Mouse (Mus musculus) cerebellum, adult 2 months (tissue): ENCODE measurements around the gene Lsm2.

Experiments
- CTCF ChIP-seq: fragments of 200-500 bp; IDR thresholded peaks from 2 replicates; pipeline ENCODE4 v1.5.1; 2011; ENCODE audit warnings: low read depth, mild to moderate bottlenecking, control low read depth, low read length, moderate library complexity, borderline replicate concordance; ENCODE audit not compliant: insufficient read depth
- POLR2A ChIP-seq: fragments of 200-500 bp; IDR thresholded peaks from 2 replicates; pipeline ENCODE4 v1.6.1; 2011; ENCODE audit warnings: low read length, control low read depth, borderline replicate concordance; ENCODE audit not compliant: insufficient read depth

DNA sequence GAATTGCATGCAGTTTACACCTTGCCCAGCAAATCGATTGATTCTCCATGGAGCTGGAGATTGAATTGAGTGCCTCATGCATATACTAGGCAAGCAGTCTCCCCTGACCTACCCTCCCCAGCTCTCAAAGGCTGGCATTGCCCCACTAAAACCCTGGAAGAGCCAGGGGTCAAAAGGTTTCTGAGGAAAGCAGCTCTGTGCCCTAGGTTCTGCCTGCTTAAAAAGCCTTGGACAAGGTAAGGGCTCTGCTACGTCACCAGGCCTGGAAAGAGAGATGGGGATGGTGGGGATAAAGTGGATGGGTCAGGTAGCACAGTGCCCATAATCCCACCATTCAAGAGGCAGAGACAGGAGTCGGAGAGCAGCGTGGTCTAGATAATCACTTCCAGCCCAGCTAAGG, 26.8 kb upstream of the Lsm2 start:
- TF ChIP-seq CTCF, result no peak
- TF ChIP-seq POLR2A, result no peak
